Mouse (Mus musculus) heart, postnatal 0 days (tissue): ENCODE measurements at regions not wholly inside any gene's neighbourhood (a gene's known extent, or its start where the extent isn't known, plus 50 kb on each side); places are given as distances from the start of the nearest gene placed in this dataset.
A peak's percentile ranks its signal among the peaks of the same experiment; 100 is the strongest.

ENCODE experiments used
- CTCF ChIP-seq: IDR thresholded peaks from 2 replicates; pipeline ENCODE4 v1.5.1; 2016; ENCODE audit warnings: antibody characterized with exemption, control low read depth, low read depth
- EP300 ChIP-seq: IDR thresholded peaks from 2 replicates; pipeline ENCODE4 v1.6.1; 2016; ENCODE audit warnings: antibody characterized with exemption, low read depth

DNA sequence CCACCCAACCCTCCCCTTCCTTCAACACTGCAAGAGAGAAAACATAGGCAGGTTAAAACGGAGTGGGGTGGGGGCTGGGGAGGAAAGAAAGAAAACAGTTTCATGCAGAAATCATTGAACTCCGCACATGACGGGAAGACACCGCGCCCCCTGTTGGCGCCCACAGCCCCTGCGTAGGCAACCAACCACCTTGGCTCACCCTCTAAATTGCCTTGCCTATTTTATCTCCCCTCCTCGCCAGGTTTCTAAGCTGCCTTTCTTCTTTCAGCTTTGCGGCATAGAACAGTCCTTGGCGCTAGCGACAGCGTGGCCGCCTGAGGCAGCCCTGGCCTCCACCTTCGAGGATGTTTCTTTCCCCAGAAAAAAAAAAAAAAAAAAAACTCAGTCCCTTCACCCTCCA, 211.1 kb upstream of the H2al1a start:
- TF ChIP-seq CTCF, result peak; percentile 48
- TF ChIP-seq EP300, result no peak
